Mouse (Mus musculus): ENCODE measurements around the gene Car6. TPM values are rescaled to one million over a fixed set of nuclear protein-coding genes. Genes with fewer than 3 reads are reported as not detected.
A peak's percentile ranks its signal among the peaks of the same experiment; 100 is the strongest.

Gene Car6
- polyA plus RNA-seq, 1 experiment from 2014 or later = not detected

- WGBS (ENCODE audit: insufficient replicate concordance) = 60% methylated on average over 8 of the region's 8 CpGs
- Histone ChIP-seq H3K27me3 (ENCODE audit: insufficient read depth, low read length) (no peaks in the 10 kb centered on the region), H3K4me3 (ENCODE audit: low read depth, low read length) (no peak overlapping the region), H3K9me3 (ENCODE audit: low read length) (no peaks in the 10 kb centered on the region), H3K36me3 (replicated peaks; ENCODE audit: insufficient read depth, low read length) (no peaks in the 10 kb centered on the region), H3K9ac (replicated peaks) (no peak overlapping the region), H3K4me1 (ENCODE audit: insufficient read depth) (no peaks in the 10 kb centered on the region; the same call in 1 of the 2 replicates), H3K4me2 (ENCODE audit: low read depth, low read length) (no peak overlapping the region), H3K27ac (ENCODE audit: low read depth) (no peak overlapping the region)
- TF ChIP-seq EP300 (IDR thresholded peaks at IDR 0.05; ENCODE audit: low read depth) (no peak), CTCF (IDR thresholded peaks at IDR 0.05; ENCODE audit: low read depth) (no peak)
- ATAC-seq (peak; percentile 64), DNase-seq (no peak)
Measured at GRCm38 (mm10) chr4:150152483-150152882, 48.6 kb downstream of the Car6 start.

- no peak overlapping the region for H3K27ac ChIP-seq (ENCODE audit: low read depth)
- 74% methylated on average over 7 of the region's 7 CpGs for WGBS (ENCODE audit: insufficient replicate concordance)
- no peaks in the 10 kb centered on the region for H3K9me3 ChIP-seq (ENCODE audit: low read length)
- no peak overlapping the region for H3K4me2 ChIP-seq (ENCODE audit: low read depth, low read length)
- H3K9ac ChIP-seq (replicated peaks) = no peak overlapping the region
- DNase-seq (no peak), ATAC-seq (no peak)
- no peaks in the 10 kb centered on the region for H3K36me3 ChIP-seq (replicated peaks; ENCODE audit: insufficient read depth, low read length)
- H3K4me3 ChIP-seq (ENCODE audit: low read depth, low read length) = no peak overlapping the region
- no peaks in the 10 kb centered on the region for H3K4me1 ChIP-seq (ENCODE audit: insufficient read depth)
- H3K27me3 ChIP-seq (ENCODE audit: insufficient read depth, low read length) = no peaks in the 10 kb centered on the region
- TF ChIP-seq EP300 (IDR thresholded peaks at IDR 0.05; ENCODE audit: low read depth) (no peak), CTCF (IDR thresholded peaks at IDR 0.05; ENCODE audit: low read depth) (peak; percentile 40)
Measured at GRCm38 (mm10) chr4:150151045-150151444, 50.1 kb downstream of the Car6 start.

GRCm38 (mm10) chr4:150146286-150146685, 54.8 kb downstream of the Car6 start:
- TF ChIP-seq CTCF (IDR thresholded peaks at IDR 0.05; ENCODE audit: low read depth) (no peak), EP300 (IDR thresholded peaks at IDR 0.05; ENCODE audit: low read depth) (no peak)
- H3K36me3 ChIP-seq (replicated peaks; ENCODE audit: insufficient read depth, low read length) = no peaks in the 10 kb centered on the region
- no peak overlapping the region for H3K27ac ChIP-seq (ENCODE audit: low read depth)
- no peak for DNase-seq
- no peak overlapping the region for H3K4me3 ChIP-seq (ENCODE audit: low read depth, low read length)
- no peaks in the 10 kb centered on the region for H3K9me3 ChIP-seq (ENCODE audit: low read length)
- H3K9ac ChIP-seq (replicated peaks) = no peak overlapping the region
- WGBS (ENCODE audit: insufficient replicate concordance) = 67% methylated on average over 4 of the region's 4 CpGs
- no peak overlapping the region for H3K4me2 ChIP-seq (ENCODE audit: low read depth, low read length)
- no peak for ATAC-seq
- H3K4me1 ChIP-seq (ENCODE audit: insufficient read depth) = no peaks in the 10 kb centered on the region
- no peaks in the 10 kb centered on the region for H3K27me3 ChIP-seq (ENCODE audit: insufficient read depth, low read length)

- 43% methylated on average over 12 of the region's 12 CpGs for WGBS (ENCODE audit: insufficient replicate concordance)
- Histone ChIP-seq H3K9me3 (ENCODE audit: low read length) (no peaks in the 10 kb centered on the region), H3K4me1 (ENCODE audit: insufficient read depth) (no peaks in the 10 kb centered on the region), H3K4me2 (ENCODE audit: low read depth, low read length) (no peak overlapping the region), H3K9ac (replicated peaks) (no peak overlapping the region), H3K4me3 (ENCODE audit: low read depth, low read length) (no peak overlapping the region), H3K27ac (ENCODE audit: low read depth) (no peak overlapping the region), H3K27me3 (ENCODE audit: insufficient read depth, low read length) (no peaks in the 10 kb centered on the region), H3K36me3 (replicated peaks; ENCODE audit: insufficient read depth, low read length) (no peaks in the 10 kb centered on the region)
- DNase-seq (no peak), ATAC-seq (no peak)
- TF ChIP-seq CTCF (IDR thresholded peaks at IDR 0.05; ENCODE audit: low read depth) = no peak
- TF ChIP-seq EP300 (IDR thresholded peaks at IDR 0.05; ENCODE audit: low read depth) = no peak
Measured at GRCm38 (mm10) chr4:150144242-150144641, 56.9 kb downstream of the Car6 start.

- H3K4me3 ChIP-seq (ENCODE audit: low read depth, low read length) = no peak overlapping the region
- 77% methylated on average over 7 of the region's 7 CpGs for WGBS (ENCODE audit: insufficient replicate concordance)
- H3K36me3 ChIP-seq (replicated peaks; ENCODE audit: insufficient read depth, low read length) = no peaks in the 10 kb centered on the region
- ATAC-seq (no peak), DNase-seq (no peak)
- 0 out of 2 replicates have a peak, but pooled peaks cover 2% of the 10 kb centered on the region for H3K4me1 ChIP-seq (ENCODE audit: insufficient read depth)
- no peak overlapping the region for H3K4me2 ChIP-seq (ENCODE audit: low read depth, low read length)
- H3K9me3 ChIP-seq (ENCODE audit: low read length) = no peaks in the 10 kb centered on the region
- no peak for TF ChIP-seq CTCF (IDR thresholded peaks at IDR 0.05; ENCODE audit: low read depth)
- TF ChIP-seq EP300 (IDR thresholded peaks at IDR 0.05; ENCODE audit: low read depth) = no peak
- no peak overlapping the region for H3K27ac ChIP-seq (ENCODE audit: low read depth)
- H3K9ac ChIP-seq (replicated peaks) = no peak overlapping the region
- no peaks in the 10 kb centered on the region for H3K27me3 ChIP-seq (ENCODE audit: insufficient read depth, low read length)
Measured at GRCm38 (mm10) chr4:150140346-150140745, 60.8 kb downstream of the Car6 start.

GRCm38 (mm10) chr4:150139090-150139489, 62.0 kb downstream of the Car6 start:
- Histone ChIP-seq H3K9ac (replicated peaks) (no peak overlapping the region), H3K9me3 (ENCODE audit: low read length) (no peaks in the 10 kb centered on the region), H3K4me1 (ENCODE audit: insufficient read depth) (0 out of 2 replicates have a peak, but pooled peaks cover 2% of the 10 kb centered on the region), H3K36me3 (replicated peaks; ENCODE audit: insufficient read depth, low read length) (no peaks in the 10 kb centered on the region), H3K4me3 (ENCODE audit: low read depth, low read length) (no peak overlapping the region), H3K4me2 (ENCODE audit: low read depth, low read length) (no peak overlapping the region), H3K27me3 (ENCODE audit: insufficient read depth, low read length) (no peaks in the 10 kb centered on the region), H3K27ac (ENCODE audit: low read depth) (no peak overlapping the region)
- ATAC-seq (no peak), DNase-seq (no peak)
- 69% methylated on average over 13 of the region's 13 CpGs for WGBS (ENCODE audit: insufficient replicate concordance)
- TF ChIP-seq EP300 (IDR thresholded peaks at IDR 0.05; ENCODE audit: low read depth) = no peak
- no peak for TF ChIP-seq CTCF (IDR thresholded peaks at IDR 0.05; ENCODE audit: low read depth)

GRCm38 (mm10) chr4:150138084-150138543, 63.0 kb downstream of the Car6 start:
- Histone ChIP-seq H3K4me1 (ENCODE audit: insufficient read depth) (peaks cover 3% of the 10 kb centered on the region; the same call in 1 of the 2 replicates), H3K36me3 (replicated peaks; ENCODE audit: insufficient read depth, low read length) (no peaks in the 10 kb centered on the region), H3K27ac (ENCODE audit: low read depth) (no peak overlapping the region), H3K4me3 (ENCODE audit: low read depth, low read length) (no peak overlapping the region), H3K4me2 (ENCODE audit: low read depth, low read length) (peak overlapping the region; percentile 36), H3K9me3 (ENCODE audit: low read length) (no peaks in the 10 kb centered on the region), H3K9ac (replicated peaks) (no peak overlapping the region), H3K27me3 (ENCODE audit: insufficient read depth, low read length) (no peaks in the 10 kb centered on the region)
- peak; percentile 76 for ATAC-seq
- DNase-seq = peak; percentile 75
- 19% methylated on average over 9 of the region's 9 CpGs for WGBS (ENCODE audit: insufficient replicate concordance)
- no peak for TF ChIP-seq CTCF (IDR thresholded peaks at IDR 0.05; ENCODE audit: low read depth)
- no peak for TF ChIP-seq EP300 (IDR thresholded peaks at IDR 0.05; ENCODE audit: low read depth)
